Mouse (Mus musculus) ovary, adult 18-20 months (tissue): ENCODE measurements around the gene Tor1aip2.

Experiments
- DNase-seq: peaks from one replicate; pipeline ENCODE4 v3.0.0; 2022; ENCODE audit warnings: low spot score, mixed read lengths

The Tor1aip2 gene

DNA sequence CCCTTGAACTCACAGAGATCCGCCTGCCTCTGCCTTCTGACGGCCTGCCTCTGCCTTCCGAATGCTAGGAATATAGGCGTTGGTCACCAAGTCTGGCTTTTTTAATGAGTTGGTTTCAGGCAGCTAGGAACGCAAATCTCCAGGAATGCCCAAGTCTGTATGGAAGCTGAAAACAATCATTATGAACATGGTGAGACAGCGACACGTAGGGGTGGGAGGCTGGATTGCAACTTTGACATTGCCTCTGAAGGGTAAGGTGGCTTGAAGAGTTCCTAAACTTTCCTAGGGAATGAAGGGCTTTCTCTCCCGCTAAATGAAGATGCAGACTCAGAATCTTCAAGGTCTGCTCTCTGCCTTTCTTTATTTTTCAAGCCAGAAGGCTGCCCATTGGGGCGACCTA lies 75.9 kb downstream of the Tor1aip2 start:
- no peak for DNase-seq

DNA sequence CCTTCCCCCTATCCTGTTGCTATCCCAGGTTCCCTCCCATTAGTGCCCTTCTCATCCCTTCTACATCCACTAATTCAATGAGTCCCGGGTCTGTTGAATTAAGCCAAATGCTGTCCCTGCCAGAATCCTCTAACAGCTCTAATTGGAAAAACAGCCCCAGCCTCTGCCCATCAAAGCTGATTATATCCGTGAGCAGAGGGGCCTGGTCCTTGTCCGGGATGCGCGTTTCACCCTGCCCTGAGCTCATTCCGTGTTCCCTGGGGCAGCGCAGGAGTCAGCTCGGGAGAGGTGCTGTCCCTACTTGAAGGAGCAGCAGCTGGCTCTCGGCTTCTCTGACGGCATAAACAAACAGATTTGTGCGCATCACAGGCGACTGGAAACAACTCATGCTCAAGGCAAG lies 76.5 kb downstream of the Tor1aip2 start:
- DNase-seq: no peak

DNA sequence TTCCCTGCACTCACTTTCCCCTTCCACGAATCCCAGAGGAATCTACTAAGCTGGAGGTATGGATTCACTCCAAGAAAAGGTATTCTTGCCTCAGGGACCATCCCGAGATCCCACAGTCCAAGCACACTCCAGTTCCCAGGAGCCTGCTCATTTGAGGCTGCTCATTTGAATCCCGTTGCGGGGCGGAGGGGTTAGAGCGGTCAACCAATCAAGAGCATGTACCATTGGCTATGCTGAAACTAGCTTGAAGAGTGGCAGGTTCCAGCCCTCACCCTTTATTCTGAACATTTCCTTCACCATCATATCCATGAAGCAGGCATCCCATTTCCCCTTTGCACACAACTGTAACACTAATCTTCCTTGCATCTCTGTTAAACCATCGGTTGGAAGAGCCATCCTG lies 76.9 kb downstream of the Tor1aip2 start:
- no peak for DNase-seq

DNA sequence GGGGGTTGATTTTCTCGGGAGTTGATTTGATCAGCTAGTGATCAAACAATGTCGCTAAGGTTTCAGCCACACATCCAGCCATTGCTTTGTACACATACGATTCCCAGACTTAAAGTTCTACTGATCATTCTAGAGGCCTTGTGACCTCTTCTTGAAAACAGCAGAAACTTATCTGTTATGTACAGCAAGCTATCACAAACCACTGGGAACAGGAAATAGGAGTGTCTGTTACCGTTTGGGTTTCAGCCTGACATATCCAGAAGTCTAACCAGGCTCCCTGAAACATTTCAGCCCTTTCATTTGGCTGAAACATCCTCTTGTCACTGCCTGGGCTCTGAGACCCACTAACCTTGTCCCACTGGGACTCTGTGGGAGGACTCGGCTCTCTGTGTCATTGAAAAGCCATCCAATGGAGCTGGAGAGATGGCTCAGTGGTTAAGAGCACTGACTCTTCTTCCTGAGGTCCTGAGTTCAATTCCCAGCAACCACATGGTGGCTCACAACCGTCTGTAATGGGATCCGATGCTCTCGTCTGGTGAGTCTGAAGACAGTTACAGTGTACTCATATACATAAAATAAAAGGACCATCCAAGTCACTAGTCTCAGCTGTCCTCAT lies 78.8 kb downstream of the Tor1aip2 start:
- DNase-seq: no peak

DNA sequence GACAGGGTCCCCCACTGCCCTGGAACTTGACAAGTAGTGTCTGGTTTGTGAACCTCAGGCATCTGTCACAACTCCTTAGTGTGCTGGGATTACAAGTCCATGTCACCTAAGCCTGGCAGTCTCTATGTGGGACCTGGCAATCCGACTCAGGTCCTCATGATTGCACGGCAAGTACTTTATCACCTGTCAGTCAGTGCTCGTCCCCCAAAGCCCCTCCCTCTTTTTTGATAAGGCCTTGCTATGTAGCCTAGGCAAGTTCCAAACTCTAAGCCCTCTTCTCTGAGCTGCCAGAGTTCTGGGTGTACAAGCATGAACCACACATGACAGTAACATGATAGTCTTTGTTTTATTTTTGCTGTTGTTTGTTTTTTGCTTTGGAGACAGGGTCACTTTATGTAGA lies 81.6 kb downstream of the Tor1aip2 start:
- no peak for DNase-seq
